Mouse (Mus musculus): Measurements from ENCODE around the gene Cdc37.

DNA sequence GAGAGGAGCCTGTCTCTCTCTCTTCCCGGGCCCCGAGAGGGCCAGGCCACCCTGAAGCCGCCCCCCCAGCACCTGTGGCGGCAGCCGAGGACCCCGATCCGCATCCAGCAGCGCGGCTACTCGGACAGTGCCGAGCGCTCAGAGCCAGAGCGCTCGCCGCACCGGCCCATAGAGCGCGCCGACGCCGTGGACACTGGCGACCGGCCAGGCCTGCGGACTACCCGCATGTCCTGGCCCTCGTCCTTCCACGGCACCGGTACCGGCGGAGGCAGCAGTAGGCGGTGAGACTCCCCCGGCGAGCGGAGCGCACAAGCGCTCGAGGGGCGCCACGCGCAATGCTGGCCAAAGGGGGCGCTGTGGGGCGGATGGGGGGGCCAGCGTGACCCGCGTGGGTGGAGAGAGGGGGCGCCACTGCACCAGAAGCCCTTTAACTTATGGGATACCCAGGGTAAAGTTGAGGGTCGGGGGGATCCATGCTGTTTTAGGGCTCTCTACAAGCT is 16.2 kb upstream of the Cdc37 start:
- TF ChIP-seq CTCF (IDR thresholded peaks at IDR 0.05; ENCODE audit: extremely low read depth, insufficient read depth, low read length) (0 out of 2 replicates have a peak, but pooled peaks have one; percentile 10), POLR2A (IDR thresholded peaks at IDR 0.05; ENCODE audit: extremely low read depth, insufficient read depth, low read length) (no peak)
